Mouse (Mus musculus) limb, embryonic 15.5 days (tissue): ENCODE data around the gene Cops7a. TPM values are rescaled to one million over a fixed set of nuclear protein-coding genes. Genes with fewer than 3 reads are reported as not detected.

Experiments
- polyA plus RNA-seq: library from polyadenylated mRNA; unstranded; fragments of >200 nt; fragmentation: Nextera tagmentation; extraction: Ambion mirVana; gene quantifications from 2 replicates; pipeline ENCODE4 v1.2.1, GENCODE M21; 2015

Cops7a gene
- polyA plus RNA-seq, 1 experiment from 2014 or later = 146 TPM

Other genes with a start within 250 kb of the Cops7a start
- 17.4 and 17.8 TPM in 2 replicates for gene Ptpn6, start 226.8 kb downstream of the Cops7a start, polyA plus RNA-seq
- 356 and 402 TPM in 2 replicates for gene Grcc10, start 224.2 kb downstream of the Cops7a start, polyA plus RNA-seq
- 0.10 TPM in 1 of 2 replicates, not detected in the other for gene Gm45234, start 209.5 kb downstream of the Cops7a start, polyA plus RNA-seq
- gene Atn1, start 209.0 kb downstream of the Cops7a start, polyA plus RNA-seq = 15.1 and 15.7 TPM in 2 replicates
- 7.9 and 9.1 TPM in 2 replicates for gene Eno2, start 195.9 kb downstream of the Cops7a start, polyA plus RNA-seq
- gene Lrrc23, start 185.8 kb downstream of the Cops7a start, polyA plus RNA-seq = 0.36 and 0.83 TPM in 2 replicates
- 14.1 and 15.5 TPM in 2 replicates for gene Spsb2, start 156.9 kb downstream of the Cops7a start, polyA plus RNA-seq
- 940 and 1,131 TPM in 2 replicates for gene Tpi1, start 151.2 kb downstream of the Cops7a start, polyA plus RNA-seq
- gene Usp5, start 136.1 kb downstream of the Cops7a start, polyA plus RNA-seq = 134 and 136 TPM in 2 replicates
- gene Cdca3, start 136.0 kb downstream of the Cops7a start, polyA plus RNA-seq = 124 and 141 TPM in 2 replicates
- gene Gnb3, start 125.3 kb downstream of the Cops7a start, polyA plus RNA-seq = 0.96 and 3.2 TPM in 2 replicates
- 43.7 and 62.3 TPM in 2 replicates for gene P3h3, start 107.8 kb downstream of the Cops7a start, polyA plus RNA-seq
- gene Gpr162, start 101.6 kb downstream of the Cops7a start, polyA plus RNA-seq = 1.6 and 2.9 TPM in 2 replicates
- gene Cd4, start 77.3 kb downstream of the Cops7a start, polyA plus RNA-seq = 0.24 and 0.31 TPM in 2 replicates
- gene Lag3, start 53.8 kb downstream of the Cops7a start, polyA plus RNA-seq = 2.3 TPM in 2 replicates
- 241 and 331 TPM in 2 replicates for gene Ptms, start 45.4 kb downstream of the Cops7a start, polyA plus RNA-seq
- 352 and 365 TPM in 2 replicates for gene Mlf2, start 34.2 kb downstream of the Cops7a start, polyA plus RNA-seq
- 20.8 and 21.3 TPM in 2 replicates for gene Pianp, start 31.2 kb upstream of the Cops7a start, polyA plus RNA-seq
- gene Zfp384, start 43.6 kb upstream of the Cops7a start, polyA plus RNA-seq = 16.9 and 17.9 TPM in 2 replicates
- 141 and 146 TPM in 2 replicates for gene Ing4, start 74.2 kb upstream of the Cops7a start, polyA plus RNA-seq
- 9.9 and 12.4 TPM in 2 replicates for gene Acrbp, start 84.2 kb upstream of the Cops7a start, polyA plus RNA-seq
- gene Lpar5, start 102.4 kb upstream of the Cops7a start, polyA plus RNA-seq = 6.5 and 6.6 TPM in 2 replicates
- gene Chd4, start 130.4 kb upstream of the Cops7a start, polyA plus RNA-seq = 66.7 TPM in 2 replicates
- 54.4 and 58.0 TPM in 2 replicates for gene Nop2, start 166.4 kb upstream of the Cops7a start, polyA plus RNA-seq
- gene Iffo1, start 179.7 kb upstream of the Cops7a start, polyA plus RNA-seq = 26.6 and 46.8 TPM in 2 replicates
- 1,547 and 1,728 TPM in 2 replicates for gene Gapdh, start 200.9 kb upstream of the Cops7a start, polyA plus RNA-seq
- gene Ncapd2, start 226.2 kb upstream of the Cops7a start, polyA plus RNA-seq = 86.4 and 87.0 TPM in 2 replicates
- 210 and 220 TPM in 2 replicates for gene Mrpl51, start 226.3 kb upstream of the Cops7a start, polyA plus RNA-seq